Mouse (Mus musculus) layer of hippocampus, adult 8-10 months (tissue): Measurements from ENCODE around the gene Esp1. TPM values are rescaled to one million over a fixed set of nuclear protein-coding genes. Genes with fewer than 3 reads are reported as not detected.
"Not testable (repeated sequence)": the region's sequence is repeated elsewhere in the genome, so short reads cannot be mapped to it uniquely, and the experiment has no call there.

ENCODE experiments used
- DNase-seq, 2 experiments: peaks; one replicate each; pipeline ENCODE4 v3.0.0; 2022; ENCODE audit warnings: low spot score in 2 of 2
- total RNA-seq, 4 experiments: library from RNA; stranded (reverse); gene quantifications; 2 replicates each; pipeline ENCODE4 v1.2.4; 2022

Gene Esp1
- not detected for total RNA-seq

- no peak for DNase-seq
Measured at GRCm38 (mm10) chr17:40726820-40727219, at the start of gene Esp1. Gene Esp1 (plus strand): TSS chr17:40727120.

GRCm38 (mm10) chr17:40716273-40716672 is 10.6 kb upstream of the Esp1 start:
- DNase-seq, result no peak

GRCm38 (mm10) chr17:40717055-40717454 is 9.9 kb upstream of the Esp1 start:
- not testable (repeated sequence) for DNase-seq

GRCm38 (mm10) chr17:40731296-40731695 is 4.4 kb downstream of the Esp1 start:
- no peak for DNase-seq

GRCm38 (mm10) chr17:40731724-40732123 is 4.8 kb downstream of the Esp1 start:
- no peak for DNase-seq

GRCm38 (mm10) chr17:40763662-40764061 is 36.7 kb downstream of the Esp1 start:
- no peak for DNase-seq

GRCm38 (mm10) chr17:40767120-40767519 is 40.2 kb downstream of the Esp1 start:
- DNase-seq, result no peak

Other genes with a start within 250 kb of the Esp1 start
- not detected for gene Esp8, start 207.1 kb upstream of the Esp1 start, total RNA-seq
- gene Esp6, start 165.6 kb upstream of the Esp1 start, total RNA-seq, result not detected
- gene Esp4, start 128.5 kb upstream of the Esp1 start, total RNA-seq, result not detected
- gene Esp3, start 95.0 kb upstream of the Esp1 start, total RNA-seq, result not detected
- not detected for gene Crisp2, start 79.9 kb downstream of the Esp1 start, total RNA-seq
- not detected for gene Rhag, start 84.0 kb downstream of the Esp1 start, total RNA-seq
- gene 9130008F23Rik, start 153.4 kb downstream of the Esp1 start, total RNA-seq, result under 1 TPM in 1 of 4 experiments, not detected in 3; 0.43 TPM
- not detected for gene Glyatl3, start 187.2 kb downstream of the Esp1 start, total RNA-seq
- 10 to 100 TPM; 47.6 to 59.2 (median 55.4) TPM for gene Mut, start 207.6 kb downstream of the Esp1 start, total RNA-seq
- gene Cenpq, start 207.9 kb downstream of the Esp1 start, total RNA-seq, result 1 to 10 TPM; 3.0 to 3.7 (median 3.3) TPM